Mouse (Mus musculus) adrenal gland, postnatal 10 days (tissue): Measurements from ENCODE around the gene Lima1. TPM values are rescaled to one million over a fixed set of nuclear protein-coding genes. Genes with fewer than 3 reads are reported as not detected.
"Not testable (repeated sequence)": the region's sequence is repeated elsewhere in the genome, so short reads cannot be mapped to it uniquely, and the experiment has no call there.

Source experiments
- DNase-seq: peaks from one replicate; pipeline ENCODE4 v3.0.0; 2021; ENCODE audit warnings: mixed read lengths
- total RNA-seq, 2 experiments: library from RNA; stranded (reverse); gene quantifications; 2 replicates each; pipeline ENCODE4 v1.2.3; 2021

The Lima1 gene
- total RNA-seq, 2 experiments from 2014 or later, result 37.7 to 39.7 TPM

GRCm38 (mm10) chr15:99803186-99803644 lies 72.0 kb downstream of the Lima1 start:
- DNase-seq, result peak; percentile 39

- no peak for DNase-seq
Measured at GRCm38 (mm10) chr15:99801885-99802572, 73.2 kb downstream of the Lima1 start.

GRCm38 (mm10) chr15:99799706-99800105 lies 75.5 kb downstream of the Lima1 start:
- no peak for DNase-seq

DNA sequence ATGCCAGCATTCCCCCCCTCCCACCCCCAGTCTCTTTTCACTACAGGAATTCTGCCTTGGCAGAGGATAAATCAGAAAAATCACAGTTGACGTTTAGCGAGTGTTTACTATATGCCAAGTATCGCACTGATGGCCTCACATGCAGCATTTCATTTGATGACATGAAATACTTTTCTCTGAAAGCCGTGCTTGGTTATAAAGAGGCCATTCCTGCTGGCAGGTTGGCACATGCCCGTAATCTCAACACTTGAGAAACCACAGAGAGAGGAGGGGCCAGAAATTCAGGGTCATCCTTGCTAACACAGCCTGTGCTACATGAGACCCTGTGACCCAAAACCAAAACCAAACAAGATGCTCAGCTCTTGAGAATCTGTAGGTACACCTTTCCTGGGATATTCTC lies 77.4 kb downstream of the Lima1 start:
- DNase-seq, result no peak

DNA sequence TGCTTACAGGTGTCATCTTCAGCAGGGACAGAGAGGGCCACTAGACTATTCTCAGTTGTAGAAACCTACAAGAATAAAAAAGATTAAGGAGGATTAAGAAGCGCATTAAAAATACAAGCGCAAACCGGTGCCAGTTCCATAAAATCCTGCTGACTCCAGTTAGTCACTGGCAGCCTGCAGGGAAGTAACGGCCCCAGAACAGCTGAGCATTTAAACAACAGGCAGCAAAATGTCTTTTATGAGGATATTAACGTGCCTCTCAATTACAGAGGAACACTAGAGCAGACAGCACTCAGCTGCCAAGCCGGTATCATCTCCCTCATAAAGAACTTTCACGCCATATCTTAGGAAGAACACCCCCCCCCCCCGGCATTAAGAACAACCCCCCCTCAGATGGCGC lies 78.5 kb downstream of the Lima1 start:
- no peak for DNase-seq

- no peak for DNase-seq
Measured at GRCm38 (mm10) chr15:99796066-99796465, 79.2 kb downstream of the Lima1 start.

GRCm38 (mm10) chr15:99792221-99792815 lies 82.9 kb downstream of the Lima1 start:
- no peak for DNase-seq

DNA sequence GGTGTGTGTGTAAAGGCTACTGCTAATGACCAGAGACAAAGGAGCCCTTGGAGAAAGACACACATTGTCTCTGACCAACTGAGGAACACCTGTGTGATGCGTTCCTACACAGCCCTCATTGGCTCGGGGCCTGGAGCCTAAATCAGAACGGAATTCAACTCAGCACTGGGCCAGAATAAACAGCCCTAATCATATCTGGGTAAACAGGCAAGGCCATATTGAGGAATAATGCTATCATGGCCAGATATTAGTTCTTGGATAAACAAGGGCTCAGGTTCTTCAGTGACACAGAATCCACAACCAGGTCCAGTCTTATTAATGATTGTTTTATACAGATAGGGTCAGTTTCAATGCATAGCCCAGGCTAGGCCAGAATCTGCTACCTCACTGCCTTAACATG lies 84.3 kb downstream of the Lima1 start:
- DNase-seq, result no peak

- DNase-seq, result no peak
Measured at GRCm38 (mm10) chr15:99790464-99790863, 84.8 kb downstream of the Lima1 start.

DNA sequence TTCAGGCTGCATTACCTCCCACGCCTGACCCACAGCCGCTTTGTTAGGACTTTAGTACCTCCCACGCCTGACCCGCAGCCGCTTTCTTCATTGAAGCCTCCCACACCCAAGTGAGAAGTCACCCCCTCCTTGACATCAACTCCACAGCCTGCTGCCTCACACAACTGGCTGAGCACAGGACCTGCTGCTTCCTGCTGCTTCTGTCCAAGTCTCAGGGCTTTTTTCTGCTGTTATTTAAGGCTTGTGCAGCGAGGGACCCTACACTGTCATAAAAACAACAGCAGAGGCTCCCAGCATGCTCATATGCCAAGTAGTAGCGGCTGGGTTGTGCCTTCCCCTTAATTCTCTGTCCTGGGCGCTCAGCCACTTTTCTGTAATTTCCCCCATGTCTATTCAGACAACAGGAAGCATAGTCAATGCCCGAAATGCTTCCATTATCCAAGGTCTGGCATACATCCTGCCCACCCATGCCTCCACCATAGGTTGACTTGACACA lies 87.6 kb downstream of the Lima1 start:
- no peak for DNase-seq

DNA sequence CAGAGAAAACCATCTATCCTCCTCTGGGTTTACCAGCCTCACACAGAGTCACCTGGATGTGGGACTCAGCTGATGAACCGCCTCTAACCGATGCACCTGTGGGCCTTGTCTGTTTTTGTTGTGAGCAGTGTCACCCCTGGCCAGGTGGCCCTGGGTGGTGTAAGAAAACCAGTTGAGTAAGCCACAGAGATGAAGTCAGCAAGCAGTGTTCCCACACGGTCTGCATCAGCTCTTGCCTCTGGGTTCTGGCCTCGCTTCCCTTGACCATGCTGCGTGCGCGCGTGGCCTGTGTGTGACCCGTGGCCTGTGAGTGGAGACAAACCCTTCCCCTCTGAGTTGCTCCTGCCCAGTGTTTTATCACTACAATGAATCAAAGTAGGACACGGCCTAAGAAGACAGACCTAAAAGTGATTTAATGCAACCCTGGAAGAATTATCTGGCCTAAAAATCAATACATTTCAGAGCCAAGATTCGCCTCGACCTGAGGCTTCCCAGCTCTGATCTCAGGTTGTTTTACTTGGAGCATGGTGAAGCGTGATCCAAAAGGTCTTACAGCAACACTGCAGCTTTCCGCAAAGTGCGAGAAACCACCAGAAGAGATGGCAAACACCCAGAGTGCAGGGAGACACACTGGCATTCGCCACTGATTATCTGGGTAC lies 96.5 kb downstream of the Lima1 start:
- DNase-seq, result no peak

DNA sequence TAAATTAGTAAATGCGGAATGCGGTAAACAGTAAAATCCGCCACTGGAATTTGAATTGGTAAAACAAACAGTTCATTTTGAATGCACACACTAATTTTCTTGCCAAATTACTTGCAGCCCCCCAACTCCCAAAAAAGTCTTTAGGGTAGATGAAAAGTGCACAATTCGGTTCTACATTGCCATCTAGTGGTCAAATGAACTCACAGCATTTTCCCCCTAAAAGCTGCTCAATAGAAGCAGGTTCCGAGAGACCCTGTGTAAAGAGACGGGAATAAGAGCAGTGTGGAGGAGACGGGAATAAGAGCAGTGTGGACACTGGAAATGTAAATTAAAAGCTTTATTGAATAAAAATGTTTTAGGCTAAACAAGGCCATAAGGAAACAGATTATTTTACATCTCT lies 97.1 kb downstream of the Lima1 start:
- peak; percentile 23 for DNase-seq

- no peak for DNase-seq
Measured at GRCm38 (mm10) chr15:99772925-99773324, 102.3 kb downstream of the Lima1 start.

DNA sequence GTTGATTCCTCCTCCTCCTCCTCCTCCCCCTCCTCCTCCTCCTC lies 102.6 kb downstream of the Lima1 start, which contains the start of gene Cers5:
Gene Cers5, minus strand, starts transcription at position 5 of the 44 bp plus-strand sequence.
- DNase-seq, result not testable (repeated sequence)

DNA sequence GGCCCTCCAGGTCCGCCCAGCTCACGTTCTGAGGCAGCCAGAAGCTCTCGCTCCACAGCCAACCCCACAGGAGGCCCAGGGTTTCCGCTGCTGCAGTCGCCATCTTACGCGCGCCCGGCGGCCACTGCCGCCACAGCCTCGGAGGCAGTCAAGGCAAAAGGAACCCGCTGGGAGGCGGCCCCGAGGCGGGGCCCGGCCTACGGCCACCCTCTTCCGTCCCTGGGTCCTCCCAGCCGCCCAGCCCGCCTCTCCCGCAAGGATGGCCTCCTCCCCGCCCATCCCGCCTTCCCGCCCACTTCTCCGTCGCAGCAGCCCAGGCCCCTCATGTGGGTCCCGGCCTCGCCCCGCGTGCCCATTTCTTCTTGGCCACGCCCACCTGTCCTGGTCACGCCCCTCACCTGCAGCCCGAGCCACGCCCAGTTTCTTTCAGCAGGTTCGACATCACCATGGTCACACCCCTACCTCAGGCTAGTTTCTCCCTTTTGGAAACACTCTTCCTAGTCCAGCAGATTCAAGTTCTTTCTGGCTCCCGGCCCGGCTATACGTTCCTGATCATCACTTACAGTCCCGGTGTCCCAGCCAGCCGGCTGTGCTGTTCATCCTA lies 102.9 kb downstream of the Lima1 start:
- DNase-seq, result peak; percentile 94

- DNase-seq, result no peak
Measured at GRCm38 (mm10) chr15:99771601-99772276, 103.5 kb downstream of the Lima1 start.

- DNase-seq, result no peak
Measured at GRCm38 (mm10) chr15:99771004-99771500, 104.2 kb downstream of the Lima1 start.

DNA sequence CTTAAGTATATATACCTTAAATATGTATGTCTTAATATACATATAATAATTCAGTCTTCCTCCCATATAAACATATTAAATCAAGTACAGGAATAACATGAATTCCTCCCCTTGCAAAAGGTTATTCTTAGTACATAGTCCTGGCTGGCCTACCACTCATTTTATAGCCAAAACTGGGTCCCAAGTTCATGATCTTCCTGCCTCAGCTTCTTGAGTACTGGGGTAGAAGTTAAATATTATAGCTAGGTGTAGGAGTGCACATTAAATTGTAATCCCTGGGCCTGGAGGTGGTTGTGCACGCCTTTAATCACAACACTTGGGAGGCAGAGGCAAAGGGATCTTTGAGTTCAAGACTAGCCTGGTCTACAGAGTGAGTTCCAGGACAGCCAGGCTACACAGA lies 106.5 kb downstream of the Lima1 start:
- no peak for DNase-seq

DNA sequence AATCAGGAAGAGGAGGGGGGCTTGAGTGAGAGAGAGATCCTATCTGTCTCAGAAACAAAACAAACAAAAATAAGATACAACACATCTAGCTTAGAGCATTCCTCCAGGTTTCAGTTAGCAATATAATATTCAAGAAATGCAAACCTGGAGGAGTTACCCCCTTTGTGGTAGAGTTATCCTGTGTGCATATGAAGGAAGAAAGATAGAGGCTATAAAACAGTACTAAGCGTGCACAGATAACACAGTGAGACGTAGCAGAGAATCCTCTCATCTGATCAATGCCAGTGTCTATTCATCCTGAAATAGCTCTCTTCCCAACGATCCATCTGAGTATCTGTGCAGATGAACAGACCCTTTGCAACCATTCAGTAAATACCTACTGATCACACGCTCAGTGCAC lies 107.8 kb downstream of the Lima1 start:
- DNase-seq, result no peak

GRCm38 (mm10) chr15:99754204-99754603 lies 121.1 kb downstream of the Lima1 start:
- no peak for DNase-seq

- DNase-seq, result no peak
Measured at GRCm38 (mm10) chr15:99740229-99740628, 135.0 kb downstream of the Lima1 start.

- no peak for DNase-seq
Measured at GRCm38 (mm10) chr15:99736675-99737074, 138.6 kb downstream of the Lima1 start.

DNA sequence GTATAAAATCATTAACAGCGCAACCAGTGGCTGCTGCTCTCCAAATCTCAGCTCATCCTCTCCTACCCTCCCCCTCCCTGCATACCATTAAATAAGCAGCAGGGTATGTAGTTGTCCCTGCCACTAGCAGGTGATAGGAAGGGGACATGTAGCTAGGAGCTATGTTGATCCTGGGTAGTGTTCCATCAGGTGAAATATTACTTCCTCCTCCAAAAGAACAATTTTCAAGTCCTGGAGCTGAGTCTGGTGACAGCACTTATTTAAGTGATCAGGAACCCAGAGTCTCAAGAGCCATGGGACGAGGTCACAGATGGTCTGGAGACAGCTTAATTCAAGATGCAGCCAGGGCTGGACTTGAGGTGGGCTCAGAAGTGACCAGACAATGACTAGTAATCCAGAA lies 139.6 kb downstream of the Lima1 start:
- peak; percentile 100 for DNase-seq
